Mouse (Mus musculus) forebrain, postnatal 0 days (tissue): Measurements from ENCODE around the gene Ctnnd1. TPM values are rescaled to one million over a fixed set of nuclear protein-coding genes. Genes with fewer than 3 reads are reported as not detected.

Experiments used
- ATAC-seq: fragments of 200-750 bp; cut with Nextera tagmentation; 2 replicates; pipeline ENCODE4 v1.8.0; 2017; ENCODE audit warnings: mild to moderate bottlenecking, moderate library complexity
- DNase-seq: peaks from one replicate; pipeline ENCODE4 v3.0.0-alpha.2; 2015
- H3K27ac ChIP-seq: fragments of 300-500 bp; sonication (generic); 2 replicates; pipeline ENCODE4 v1.5.1; 2014; ENCODE audit warnings: low read depth, mild to moderate bottlenecking, antibody characterized with exemption, low read length, moderate library complexity, mixed read lengths
- H3K27me3 ChIP-seq: fragments of 300-500 bp; sonication (generic); 2 replicates; pipeline ENCODE4 v1.6.1; 2014; ENCODE audit warnings: mild to moderate bottlenecking, low read length, mixed read lengths; ENCODE audit not compliant: insufficient read depth
- H3K36me3 ChIP-seq: fragments of 300-500 bp; sonication (generic); 2 replicates; pipeline ENCODE4 v1.6.1; 2014; ENCODE audit warnings: mild to moderate bottlenecking, moderate library complexity; ENCODE audit not compliant: insufficient read depth
- H3K4me1 ChIP-seq: fragments of 300-500 bp; sonication (generic); 2 replicates; pipeline ENCODE4 v1.6.1; 2014; ENCODE audit warnings: antibody characterized with exemption; ENCODE audit not compliant: insufficient read depth
- H3K4me2 ChIP-seq: fragments of 300-500 bp; sonication (generic); 2 replicates; pipeline ENCODE4 v1.6.1; 2014; ENCODE audit warnings: low read depth, mild to moderate bottlenecking, moderate library complexity
- H3K4me3 ChIP-seq: fragments of 300-500 bp; sonication (generic); 2 replicates; pipeline ENCODE4 v1.5.1; 2014; ENCODE audit warnings: low read depth, low read length, mixed read lengths
- H3K9ac ChIP-seq: fragments of 300-500 bp; sonication (generic); 2 replicates; pipeline ENCODE4 v1.6.1; 2014; ENCODE audit warnings: mild to moderate bottlenecking
- H3K9me3 ChIP-seq: fragments of 300-500 bp; sonication (generic); 2 replicates; pipeline ENCODE4 v1.6.1; 2016; ENCODE audit warnings: low read length
- CTCF ChIP-seq: sonication (generic); IDR thresholded peaks from 2 replicates; pipeline ENCODE4 v1.5.1; 2016; ENCODE audit warnings: antibody characterized with exemption, control low read depth, low read depth
- WGBS: fragments of 180-500 bp; shearing (Covaris S2); extraction: QIAGEN DNeasy Blood & Tissue Kit; methylation state at CpG from one replicate; pipeline ENCODE4 v1.1.7; 2014; 5-methylcytosine and 5-hydroxymethylcytosine counted together
- polyA plus RNA-seq: library from polyadenylated mRNA; unstranded; fragments of >200 nt; fragmentation: Nextera tagmentation; extraction: Ambion mirVana; gene quantifications from 2 replicates; pipeline ENCODE4 v1.2.1, GENCODE M21; 2015
- total RNA-seq: library from RNA; depleted of rRNA; stranded (reverse); fragments of >200 nt; gene quantifications from 2 replicates; pipeline ENCODE4 v1.2.3, GENCODE M21; 2014; rRNA removed

The Ctnnd1 gene
- total and polyA plus RNA-seq, 2 experiments from 2014 or later, result 18.1 to 87.7 TPM

- H3K4me3 ChIP-seq, result no peak overlapping the region
- H3K9ac ChIP-seq, result no peak overlapping the region
- H3K27me3 ChIP-seq, result no peaks in the 10 kb centered on the region
- DNase-seq, result no peak
- ATAC-seq, result no peak
- TF ChIP-seq CTCF, result no peak
- H3K9me3 ChIP-seq, result no peaks in the 10 kb centered on the region
- no peak overlapping the region for H3K4me2 ChIP-seq
- H3K27ac ChIP-seq, result no peak overlapping the region
- H3K36me3 ChIP-seq, result no peaks in the 10 kb centered on the region
- H3K4me1 ChIP-seq, result no peaks in the 10 kb centered on the region
- WGBS, result 90% methylated on average over 2 of the region's 2 CpGs
Observed at GRCm38 (mm10) chr2:84579311-84579710, 71.3 kb downstream of the Ctnnd1 start.

- Histone ChIP-seq H3K4me1 (no peaks in the 10 kb centered on the region), H3K27ac (no peak overlapping the region), H3K9ac (no peak overlapping the region), H3K27me3 (no peaks in the 10 kb centered on the region), H3K9me3 (no peaks in the 10 kb centered on the region), H3K4me2 (no peak overlapping the region), H3K36me3 (no peaks in the 10 kb centered on the region), H3K4me3 (no peak overlapping the region)
- TF ChIP-seq CTCF, result no peak
- no peak for ATAC-seq
- no peak for DNase-seq
- 94% methylated on average over 4 of the region's 4 CpGs for WGBS
Observed at GRCm38 (mm10) chr2:84574130-84574529, 76.4 kb downstream of the Ctnnd1 start.

- no peak overlapping the region for H3K27ac ChIP-seq
- peak; percentile 25; the same call in 1 of the 2 replicates for ATAC-seq
- H3K36me3 ChIP-seq, result no peaks in the 10 kb centered on the region
- H3K9me3 ChIP-seq, result no peaks in the 10 kb centered on the region
- no peak overlapping the region for H3K4me2 ChIP-seq
- 51% methylated on average over 10 of the region's 10 CpGs for WGBS
- no peaks in the 10 kb centered on the region for H3K27me3 ChIP-seq
- TF ChIP-seq CTCF, result peak; percentile 14; the same call in 1 of the 2 replicates
- no peak overlapping the region for H3K4me3 ChIP-seq
- H3K4me1 ChIP-seq, result no peaks in the 10 kb centered on the region
- DNase-seq, result no peak
- no peak overlapping the region for H3K9ac ChIP-seq
Observed at GRCm38 (mm10) chr2:84556888-84557514, 93.6 kb downstream of the Ctnnd1 start.

GRCm38 (mm10) chr2:84551390-84552100, 99.0 kb downstream of the Ctnnd1 start:
- ATAC-seq, result no peak

More at GRCm38 (mm10) chr2:84551390-84552100, 99.0 kb downstream of the Ctnnd1 start:
- no peaks in the 10 kb centered on the region for H3K4me1 ChIP-seq
- H3K27me3 ChIP-seq, result no peaks in the 10 kb centered on the region
- no peaks in the 10 kb centered on the region for H3K36me3 ChIP-seq
- no peak overlapping the region for H3K4me3 ChIP-seq
- no peaks in the 10 kb centered on the region for H3K9me3 ChIP-seq
- no peak for DNase-seq
- no peak for TF ChIP-seq CTCF
- no peak overlapping the region for H3K4me2 ChIP-seq
- WGBS, result 72% methylated on average over 10 of the region's 10 CpGs
- H3K9ac ChIP-seq, result no peak overlapping the region
- H3K27ac ChIP-seq, result no peak overlapping the region

Other genes with a start within 250 kb of the Ctnnd1 start
- gene Calcrl, start 225.4 kb downstream of the Ctnnd1 start, total RNA-seq, result 12.5 and 14.1 TPM in 2 replicates
- gene Calcrl, start 225.4 kb downstream of the Ctnnd1 start, polyA plus RNA-seq, result 3.9 and 6.1 TPM in 2 replicates
- 11.6 and 16.2 TPM in 2 replicates for gene Tfpi, start 174.0 kb downstream of the Ctnnd1 start, total RNA-seq
- 11.4 and 11.7 TPM in 2 replicates for gene Tfpi, start 174.0 kb downstream of the Ctnnd1 start, polyA plus RNA-seq
- 0.10 TPM in 1 of 2 replicates, not detected in the other for gene Btbd18, start 8.3 kb upstream of the Ctnnd1 start, total RNA-seq
- gene Btbd18, start 8.3 kb upstream of the Ctnnd1 start, polyA plus RNA-seq, result 0.13 and 0.25 TPM in 2 replicates
- gene Selenoh, start 20.0 kb upstream of the Ctnnd1 start, total RNA-seq, result 194 and 244 TPM in 2 replicates
- 228 and 259 TPM in 2 replicates for gene Selenoh, start 20.0 kb upstream of the Ctnnd1 start, polyA plus RNA-seq
- gene Gm28635, start 27.3 kb upstream of the Ctnnd1 start, total RNA-seq, result not detected in 2 replicates
- gene Gm28635, start 27.3 kb upstream of the Ctnnd1 start, polyA plus RNA-seq, result not detected in 2 replicates
- 46.8 and 47.5 TPM in 2 replicates for gene Med19, start 27.6 kb upstream of the Ctnnd1 start, total RNA-seq
- gene Med19, start 27.6 kb upstream of the Ctnnd1 start, polyA plus RNA-seq, result 45.8 and 48.7 TPM in 2 replicates
- gene Tmx2, start 28.4 kb upstream of the Ctnnd1 start, total RNA-seq, result 115 and 130 TPM in 2 replicates
- gene Tmx2, start 28.4 kb upstream of the Ctnnd1 start, polyA plus RNA-seq, result 206 and 248 TPM in 2 replicates
- gene Zdhhc5, start 64.4 kb upstream of the Ctnnd1 start, total RNA-seq, result 22.9 and 27.5 TPM in 2 replicates
- gene Zdhhc5, start 64.4 kb upstream of the Ctnnd1 start, polyA plus RNA-seq, result 13.1 TPM in 2 replicates
- 13.2 and 18.7 TPM in 2 replicates for gene Clp1, start 76.6 kb upstream of the Ctnnd1 start, total RNA-seq
- gene Clp1, start 76.6 kb upstream of the Ctnnd1 start, polyA plus RNA-seq, result 15.6 and 15.8 TPM in 2 replicates
- gene Ypel4, start 83.3 kb upstream of the Ctnnd1 start, total RNA-seq, result 14.8 and 15.0 TPM in 2 replicates
- gene Ypel4, start 83.3 kb upstream of the Ctnnd1 start, polyA plus RNA-seq, result 7.4 and 9.3 TPM in 2 replicates
- gene Gm19426, start 92.9 kb upstream of the Ctnnd1 start, total RNA-seq, result 2.2 and 3.0 TPM in 2 replicates
- 2.2 and 2.6 TPM in 2 replicates for gene Gm19426, start 92.9 kb upstream of the Ctnnd1 start, polyA plus RNA-seq
- gene Serping1, start 124.7 kb upstream of the Ctnnd1 start, total RNA-seq, result 9.1 and 19.2 TPM in 2 replicates
- gene Serping1, start 124.7 kb upstream of the Ctnnd1 start, polyA plus RNA-seq, result 23.1 and 24.8 TPM in 2 replicates
- 14.8 and 15.1 TPM in 2 replicates for gene Ube2l6, start 148.1 kb upstream of the Ctnnd1 start, total RNA-seq
- gene Ube2l6, start 148.1 kb upstream of the Ctnnd1 start, polyA plus RNA-seq, result 14.9 and 18.1 TPM in 2 replicates
- 0.29 TPM in 1 of 2 replicates, not detected in the other for gene Smtnl1, start 171.9 kb upstream of the Ctnnd1 start, total RNA-seq
- gene Smtnl1, start 171.9 kb upstream of the Ctnnd1 start, polyA plus RNA-seq, result 0.17 TPM in 1 of 2 replicates, not detected in the other
- 67.3 and 74.6 TPM in 2 replicates for gene Timm10, start 176.2 kb upstream of the Ctnnd1 start, total RNA-seq
- gene Timm10, start 176.2 kb upstream of the Ctnnd1 start, polyA plus RNA-seq, result 97.7 and 116 TPM in 2 replicates
- gene Slc43a1, start 188.1 kb upstream of the Ctnnd1 start, total RNA-seq, result 0.92 and 3.0 TPM in 2 replicates
- 0.91 and 0.94 TPM in 2 replicates for gene Slc43a1, start 188.1 kb upstream of the Ctnnd1 start, polyA plus RNA-seq
- 17.7 and 23.7 TPM in 2 replicates for gene Rtn4rl2, start 235.9 kb upstream of the Ctnnd1 start, total RNA-seq
- 25.8 and 26.1 TPM in 2 replicates for gene Rtn4rl2, start 235.9 kb upstream of the Ctnnd1 start, polyA plus RNA-seq